Mouse (Mus musculus): ENCODE data around the gene Mdga2.

Mdga2 gene

GRCm38 (mm10) chr12:66702781-66703180 is 519.6 kb downstream of the Mdga2 start:
- no peak for DNase-seq (ENCODE audit: low spot score)

GRCm38 (mm10) chr12:66679558-66679957 is 542.8 kb downstream of the Mdga2 start:
- no peak for DNase-seq (ENCODE audit: low spot score)

- no peak for DNase-seq (ENCODE audit: low spot score)
Measured at GRCm38 (mm10) chr12:66648605-66649552, 573.5 kb downstream of the Mdga2 start.

- DNase-seq (ENCODE audit: low spot score), result peak; percentile 52
Measured at GRCm38 (mm10) chr12:66640408-66640807, 581.9 kb downstream of the Mdga2 start.

GRCm38 (mm10) chr12:66619944-66620343 is 602.4 kb downstream of the Mdga2 start:
- no peak for DNase-seq (ENCODE audit: low spot score)

GRCm38 (mm10) chr12:66591617-66592230 is 630.6 kb downstream of the Mdga2 start:
- DNase-seq (ENCODE audit: low spot score), result peak; percentile 29

- no peak for DNase-seq (ENCODE audit: low spot score)
Measured at GRCm38 (mm10) chr12:66565396-66565795, 657.0 kb downstream of the Mdga2 start.

GRCm38 (mm10) chr12:66556846-66557245 is 665.5 kb downstream of the Mdga2 start:
- no peak for DNase-seq (ENCODE audit: low spot score)

GRCm38 (mm10) chr12:66556178-66556820 is 666.0 kb downstream of the Mdga2 start:
- DNase-seq (ENCODE audit: low spot score), result no peak

- no peak for DNase-seq (ENCODE audit: low spot score)
Measured at GRCm38 (mm10) chr12:66524973-66525372, 697.4 kb downstream of the Mdga2 start.

GRCm38 (mm10) chr12:66499258-66499657 is 723.1 kb downstream of the Mdga2 start:
- DNase-seq (ENCODE audit: low spot score), result no peak

- DNase-seq (ENCODE audit: low spot score), result peak; percentile 36
Measured at GRCm38 (mm10) chr12:66470868-66471267, 751.5 kb downstream of the Mdga2 start.

- DNase-seq (ENCODE audit: low spot score), result no peak
Measured at GRCm38 (mm10) chr12:66470243-66470863, 752.0 kb downstream of the Mdga2 start.

GRCm38 (mm10) chr12:66465516-66465915 is 756.8 kb downstream of the Mdga2 start:
- no peak for DNase-seq (ENCODE audit: low spot score)

GRCm38 (mm10) chr12:66443340-66443739 is 779.0 kb downstream of the Mdga2 start:
- DNase-seq (ENCODE audit: low spot score), result no peak
